Mouse (Mus musculus) embryonic facial prominence, embryonic 14.5 days (tissue): ENCODE data around the gene 1600012H06Rik. TPM values are rescaled to one million over a fixed set of nuclear protein-coding genes. Genes with fewer than 3 reads are reported as not detected.

ENCODE experiments used
- polyA plus RNA-seq: library from polyadenylated mRNA; unstranded; fragments of >200 nt; fragmentation: Nextera tagmentation; extraction: Ambion mirVana; gene quantifications from 2 replicates; pipeline ENCODE4 v1.2.1, GENCODE M21; 2014

Gene 1600012H06Rik
- polyA plus RNA-seq, 1 experiment from 2014 or later = 45.9 TPM

Other genes starting within 250 kb of the 1600012H06Rik start
- 133 and 141 TPM in 2 replicates for gene Thbs2, start 248.9 kb upstream of the 1600012H06Rik start, polyA plus RNA-seq
- gene Wdr27, start within 50 bp of the 1600012H06Rik start, polyA plus RNA-seq = 6.6 and 8.3 TPM in 2 replicates
- gene Phf10, start 18.1 kb downstream of the 1600012H06Rik start, polyA plus RNA-seq = 50.5 and 52.0 TPM in 2 replicates
- gene 9030025P20Rik, start 35.3 kb downstream of the 1600012H06Rik start, polyA plus RNA-seq = 5.3 and 6.0 TPM in 2 replicates
- 1.2 and 3.7 TPM in 2 replicates for gene Gm3417, start 35.6 kb downstream of the 1600012H06Rik start, polyA plus RNA-seq
- gene Gm3435, start 67.0 kb downstream of the 1600012H06Rik start, polyA plus RNA-seq = 2.7 and 4.4 TPM in 2 replicates
- gene Ermard, start 98.0 kb downstream of the 1600012H06Rik start, polyA plus RNA-seq = 49.7 and 54.8 TPM in 2 replicates
- not detected in 2 replicates for gene Tcte3, start 98.3 kb downstream of the 1600012H06Rik start, polyA plus RNA-seq
- gene Gm3448, start 98.4 kb downstream of the 1600012H06Rik start, polyA plus RNA-seq = 2.4 and 2.8 TPM in 2 replicates